Mouse (Mus musculus) olfactory bulb, adult 2 months (tissue): ENCODE measurements around the gene Cdc37.

Source experiments
- CTCF ChIP-seq: fragments of 200-500 bp; IDR thresholded peaks from 2 replicates; pipeline ENCODE4 v1.5.1; 2012; ENCODE audit warnings: low read depth, mild to moderate bottlenecking, low read length, moderate library complexity; ENCODE audit not compliant: insufficient read depth
- POLR2A ChIP-seq: fragments of 200-500 bp; IDR thresholded peaks from 2 replicates; pipeline ENCODE4 v1.6.1; 2012; ENCODE audit warnings: mild to moderate bottlenecking, low read depth, low read length, moderate library complexity; ENCODE audit not compliant: insufficient read depth

DNA sequence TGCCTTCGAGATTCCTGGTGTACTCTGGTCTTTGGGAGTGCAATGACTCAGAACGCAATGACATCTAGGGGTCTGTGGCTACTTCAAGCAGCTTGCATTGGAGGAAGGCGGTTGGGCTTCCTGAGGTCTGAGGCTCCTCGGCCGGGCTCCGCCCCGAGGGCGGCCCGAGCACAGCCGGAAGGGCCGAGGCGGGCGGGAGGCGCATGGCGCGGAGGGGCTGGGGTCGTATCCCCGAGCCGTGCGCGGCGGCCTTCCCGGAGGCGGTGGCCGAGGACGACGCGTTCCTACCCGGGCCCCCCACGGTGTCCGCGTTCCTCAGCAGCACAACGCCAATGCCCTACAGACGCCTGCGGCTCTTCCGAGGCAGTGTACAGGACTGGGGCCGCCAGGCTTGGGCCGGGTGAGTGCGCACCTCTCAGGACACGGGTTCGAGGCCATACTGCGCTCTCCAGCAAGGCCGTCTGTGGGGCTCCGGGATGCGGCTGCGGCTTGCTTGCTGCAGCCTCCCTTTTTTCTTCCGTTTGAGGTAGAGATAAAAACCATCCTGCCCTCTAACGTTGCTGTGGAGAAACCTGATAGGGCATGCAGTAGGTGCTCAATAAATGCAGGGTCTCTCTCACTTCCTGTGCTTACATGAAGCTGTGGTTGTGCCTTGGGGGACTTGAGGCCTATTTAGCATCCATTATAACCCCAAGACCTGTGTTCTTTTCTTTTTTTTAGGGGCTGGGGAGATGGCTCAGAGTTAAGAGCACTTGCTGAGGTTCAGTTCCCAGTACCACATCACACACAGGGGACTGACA, 31.8 kb upstream of the Cdc37 start:
- TF ChIP-seq CTCF (no peak), POLR2A (no peak)
